Mouse (Mus musculus) limb, embryonic 10.5 days (tissue): ENCODE results near the gene Tsen54. TPM values are rescaled to one million over a fixed set of nuclear protein-coding genes. Genes with fewer than 3 reads are reported as not detected.

ENCODE experiments used
- DNase-seq: peaks from one replicate; pipeline ENCODE4 v3.0.0-alpha.2; 2017; ENCODE audit warnings: low spot score
- H3K27ac ChIP-seq: fragments of 300-500 bp; sonication (generic); 2 replicates; pipeline ENCODE4 v1.5.1; 2016; ENCODE audit warnings: mild to moderate bottlenecking
- H3K27me3 ChIP-seq: fragments of 300-500 bp; sonication (generic); 2 replicates; pipeline ENCODE4 v1.6.1; 2016; ENCODE audit warnings: low read depth, mild to moderate bottlenecking; ENCODE audit not compliant: poor library complexity, severe bottlenecking
- H3K36me3 ChIP-seq: fragments of 300-500 bp; sonication (generic); 2 replicates; pipeline ENCODE4 v1.6.1; 2016; ENCODE audit warnings: mild to moderate bottlenecking, moderate library complexity
- H3K4me1 ChIP-seq: fragments of 300-500 bp; sonication (generic); 2 replicates; pipeline ENCODE4 v1.6.1; 2016
- H3K4me3 ChIP-seq: fragments of 300-500 bp; sonication (generic); 2 replicates; pipeline ENCODE4 v1.5.1; 2016; ENCODE audit warnings: mild to moderate bottlenecking, moderate library complexity
- H3K9me3 ChIP-seq: fragments of 300-500 bp; sonication (generic); replicated peaks from 2 replicates; pipeline ENCODE4 v1.6.1; 2016; ENCODE audit warnings: mild to moderate bottlenecking
- WGBS: fragments of 180-500 bp; shearing (Covaris S2); methylation state at CpG from one replicate; pipeline ENCODE4 v1.1.7; 2016; 5-methylcytosine and 5-hydroxymethylcytosine counted together
- polyA plus RNA-seq: library from polyadenylated mRNA; unstranded; fragments of >200 nt; fragmentation: Nextera tagmentation; extraction: Ambion mirVana; gene quantifications from 2 replicates; pipeline ENCODE4 v1.2.1, GENCODE M21; 2016

Tsen54 gene
- polyA plus RNA-seq: 42.5 and 48.8 TPM in 2 replicates

- 2% methylated on average over 84 of the region's 84 CpGs for WGBS
These were observed at the start of gene Tsen54 for GRCm38 (mm10) chr11:115814605-115815450. Tsen54 (plus strand) TSS chr11:115814724.

GRCm38 (mm10) chr11:115765103-115765606 lies 49.4 kb upstream of the Tsen54 start, which contains the start of gene Tmem94:
Tmem94 (plus strand) TSS chr11:115765433.
- Histone ChIP-seq H3K27ac (peak within 1 kb of the TSS; percentile 98), H3K9me3 (no peaks in the 10 kb centered on the region), H3K4me1 (peaks cover 21% of the 10 kb centered on the region), H3K4me3 (peak within 1 kb of the TSS; percentile 87), H3K27me3 (no peaks in the 10 kb centered on the region), H3K36me3 (peaks cover 14% of the 10 kb centered on the region)
- WGBS: under 1% methylated on average over 32 of the region's 32 CpGs
- DNase-seq: peak; percentile 99

More at GRCm38 (mm10) chr11:115814605-115815450, at the start of gene Tsen54:
- H3K27me3 ChIP-seq: no peaks in the 10 kb centered on the region
- peak within 1 kb of the TSS; percentile 87 for H3K27ac ChIP-seq
- peak; percentile 95 for DNase-seq
- H3K9me3 ChIP-seq: no peaks in the 10 kb centered on the region
- peaks cover 53% of the 10 kb centered on the region for H3K4me1 ChIP-seq
- H3K36me3 ChIP-seq: peaks cover 59% of the 10 kb centered on the region
- peak within 1 kb of the TSS; percentile 87 for H3K4me3 ChIP-seq

- peak; percentile 76 for DNase-seq
- H3K27ac ChIP-seq: peak overlapping the region; percentile 98
- peaks cover 21% of the 10 kb centered on the region for H3K4me1 ChIP-seq
- under 1% methylated on average over 34 of the region's 34 CpGs for WGBS
- no peaks in the 10 kb centered on the region for H3K27me3 ChIP-seq
- no peaks in the 10 kb centered on the region for H3K9me3 ChIP-seq
- peaks cover 17% of the 10 kb centered on the region for H3K36me3 ChIP-seq
- H3K4me3 ChIP-seq: peak overlapping the region; percentile 87
These were observed 48.9 kb upstream of the Tsen54 start for GRCm38 (mm10) chr11:115765607-115766141.

- peak; percentile 41 for DNase-seq
- H3K4me3 ChIP-seq: peak overlapping the region; percentile 87
- H3K4me1 ChIP-seq: peaks cover 21% of the 10 kb centered on the region
- WGBS: 52% methylated on average over 13 of the region's 13 CpGs
- no peaks in the 10 kb centered on the region for H3K9me3 ChIP-seq
- H3K27ac ChIP-seq: peak overlapping the region; percentile 98
- H3K36me3 ChIP-seq: peaks cover 17% of the 10 kb centered on the region
- no peaks in the 10 kb centered on the region for H3K27me3 ChIP-seq
These were observed 48.1 kb upstream of the Tsen54 start for GRCm38 (mm10) chr11:115766356-115766943.

- no peak for DNase-seq
- 95% methylated on average over 8 of the region's 8 CpGs for WGBS
- Histone ChIP-seq H3K4me1 (peaks cover 21% of the 10 kb centered on the region), H3K4me3 (peak overlapping the region; percentile 87; the same call in 1 of the 2 replicates), H3K27ac (0 out of 2 replicates have a peak overlapping the region, but pooled peaks have one; percentile 98), H3K27me3 (no peaks in the 10 kb centered on the region), H3K9me3 (no peaks in the 10 kb centered on the region), H3K36me3 (peaks cover 19% of the 10 kb centered on the region)
These were observed 47.5 kb upstream of the Tsen54 start for GRCm38 (mm10) chr11:115766981-115767380.

GRCm38 (mm10) chr11:115768896-115769295 lies 45.6 kb upstream of the Tsen54 start:
- Histone ChIP-seq H3K27me3 (no peaks in the 10 kb centered on the region), H3K4me1 (peaks cover 21% of the 10 kb centered on the region), H3K4me3 (no peak overlapping the region), H3K36me3 (peaks cover 20% of the 10 kb centered on the region), H3K27ac (no peak overlapping the region), H3K9me3 (no peaks in the 10 kb centered on the region)
- WGBS: 94% methylated on average over 3 of the region's 3 CpGs
- no peak for DNase-seq

- Histone ChIP-seq H3K27me3 (no peaks in the 10 kb centered on the region), H3K9me3 (no peaks in the 10 kb centered on the region), H3K27ac (no peak overlapping the region), H3K4me3 (no peak overlapping the region), H3K4me1 (peaks cover 48% of the 10 kb centered on the region), H3K36me3 (peaks cover 21% of the 10 kb centered on the region)
- 66% methylated on average over 4 of the region's 4 CpGs for WGBS
- no peak for DNase-seq
These were observed 39.9 kb upstream of the Tsen54 start for GRCm38 (mm10) chr11:115774653-115775052.

- Histone ChIP-seq H3K4me1 (peaks cover 56% of the 10 kb centered on the region), H3K9me3 (no peaks in the 10 kb centered on the region), H3K4me3 (peak overlapping the region; percentile 14; the same call in 1 of the 2 replicates), H3K27me3 (no peaks in the 10 kb centered on the region), H3K36me3 (peaks cover 24% of the 10 kb centered on the region), H3K27ac (peak overlapping the region; percentile 48)
- DNase-seq: no peak
- 46% methylated on average over 18 of the region's 18 CpGs for WGBS
These were observed 38.5 kb upstream of the Tsen54 start for GRCm38 (mm10) chr11:115775821-115776665.

- H3K36me3 ChIP-seq: peaks cover 29% of the 10 kb centered on the region
- no peak for DNase-seq
- H3K9me3 ChIP-seq: no peaks in the 10 kb centered on the region
- H3K27ac ChIP-seq: peak overlapping the region; percentile 28; the same call in 1 of the 2 replicates
- 70% methylated on average over 9 of the region's 9 CpGs for whole genome bisulfite sequencing
- peaks cover 56% of the 10 kb centered on the region for H3K4me1 ChIP-seq
- no peak overlapping the region for H3K4me3 ChIP-seq
- H3K27me3 ChIP-seq: no peaks in the 10 kb centered on the region
These were observed 37.6 kb upstream of the Tsen54 start for GRCm38 (mm10) chr11:115776954-115777353.

- WGBS: 85% methylated on average over 17 of the region's 17 CpGs
- H3K36me3 ChIP-seq: peaks cover 32% of the 10 kb centered on the region
- no peak for DNase-seq
- H3K4me3 ChIP-seq: no peak overlapping the region
- no peaks in the 10 kb centered on the region for H3K27me3 ChIP-seq
- H3K9me3 ChIP-seq: no peaks in the 10 kb centered on the region
- H3K27ac ChIP-seq: peak overlapping the region; percentile 28; the same call in 1 of the 2 replicates
- H3K4me1 ChIP-seq: peaks cover 60% of the 10 kb centered on the region
These were observed 36.8 kb upstream of the Tsen54 start for GRCm38 (mm10) chr11:115777487-115778335.

GRCm38 (mm10) chr11:115779038-115779571 lies 35.4 kb upstream of the Tsen54 start:
- Histone ChIP-seq H3K4me1 (peaks cover 66% of the 10 kb centered on the region), H3K27ac (peak overlapping the region; percentile 63), H3K9me3 (no peaks in the 10 kb centered on the region), H3K4me3 (no peak overlapping the region), H3K27me3 (no peaks in the 10 kb centered on the region), H3K36me3 (peaks cover 32% of the 10 kb centered on the region)
- no peak for DNase-seq
- 26% methylated on average over 9 of the region's 9 CpGs for WGBS
